Mouse (Mus musculus): ENCODE results near the gene Nav1. TPM values are rescaled to one million over a fixed set of nuclear protein-coding genes. Genes with fewer than 3 reads are reported as not detected.

The Nav1 gene
- polyA plus RNA-seq, 1 experiment from 2014 or later: 13.6 TPM

DNA sequence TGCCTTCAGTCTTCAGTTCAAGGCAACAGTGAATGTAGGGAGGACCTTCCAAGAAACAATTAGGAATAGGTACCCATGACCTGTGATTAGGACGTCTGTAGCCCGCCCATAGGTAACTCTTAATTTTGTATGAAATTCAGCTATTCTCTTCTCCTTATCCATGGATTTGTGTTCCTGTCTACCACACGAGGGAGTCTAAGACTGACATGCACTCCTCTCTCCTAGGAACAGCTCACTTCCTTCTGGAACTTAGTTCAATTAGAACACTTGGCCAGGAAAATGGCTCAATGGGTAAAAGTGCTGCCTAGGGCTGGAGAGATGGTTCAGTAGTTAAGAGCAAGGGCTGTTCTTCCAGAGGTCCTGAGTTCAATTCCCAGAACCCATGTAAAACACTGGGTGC, 126.3 kb downstream of the Nav1 start:
- no peak for ATAC-seq (ENCODE audit: insufficient number of reproducible peaks, low FRiP score, low TSS enrichment, low read depth)
- 70% methylated on average over 3 of the region's 3 CpGs for WGBS

DNA sequence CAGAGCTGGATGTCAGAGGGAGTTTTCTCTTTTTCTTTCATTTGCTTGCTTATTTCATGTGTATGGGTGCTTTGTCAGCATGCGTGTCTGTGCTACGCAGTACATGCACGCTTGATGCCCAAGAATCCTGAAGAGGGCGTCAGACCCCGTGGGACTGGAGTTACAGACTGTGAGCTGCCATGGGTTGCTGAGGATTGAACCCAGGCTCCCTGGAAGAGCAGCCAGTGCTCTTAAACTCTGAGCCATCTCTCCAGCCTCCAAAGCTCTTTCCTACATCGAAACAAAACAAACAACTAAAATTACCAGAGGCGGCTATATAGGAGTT, 131.6 kb downstream of the Nav1 start:
- ATAC-seq (ENCODE audit: insufficient number of reproducible peaks, low FRiP score, low TSS enrichment, low read depth): no peak
- Histone ChIP-seq H3K9ac (no peak overlapping the region), H3K27me3 (no peaks in the 10 kb centered on the region), H3K9me3 (replicated peaks) (no peaks in the 10 kb centered on the region), H3K4me1 (peaks cover 6% of the 10 kb centered on the region; the same call in 1 of the 2 replicates), H3K27ac (replicated peaks) (no peak overlapping the region), H3K36me3 (peaks cover 5% of the 10 kb centered on the region), H3K4me2 (replicated peaks) (no peak overlapping the region), H3K4me3 (replicated peaks) (no peak overlapping the region)
- WGBS: 69% methylated on average over 7 of the region's 7 CpGs

More for the DNA sequence above, 126.3 kb downstream of the Nav1 start:
- no peaks in the 10 kb centered on the region for H3K27me3 ChIP-seq
- no peak overlapping the region for H3K9ac ChIP-seq
- H3K4me1 ChIP-seq: 0 out of 2 replicates have a peak, but pooled peaks cover 3% of the 10 kb centered on the region
- H3K27ac ChIP-seq (replicated peaks): no peak overlapping the region
- no peak overlapping the region for H3K4me3 ChIP-seq (replicated peaks)
- H3K36me3 ChIP-seq: no peaks in the 10 kb centered on the region
- H3K9me3 ChIP-seq (replicated peaks): no peaks in the 10 kb centered on the region
- no peak overlapping the region for H3K4me2 ChIP-seq (replicated peaks)

DNA sequence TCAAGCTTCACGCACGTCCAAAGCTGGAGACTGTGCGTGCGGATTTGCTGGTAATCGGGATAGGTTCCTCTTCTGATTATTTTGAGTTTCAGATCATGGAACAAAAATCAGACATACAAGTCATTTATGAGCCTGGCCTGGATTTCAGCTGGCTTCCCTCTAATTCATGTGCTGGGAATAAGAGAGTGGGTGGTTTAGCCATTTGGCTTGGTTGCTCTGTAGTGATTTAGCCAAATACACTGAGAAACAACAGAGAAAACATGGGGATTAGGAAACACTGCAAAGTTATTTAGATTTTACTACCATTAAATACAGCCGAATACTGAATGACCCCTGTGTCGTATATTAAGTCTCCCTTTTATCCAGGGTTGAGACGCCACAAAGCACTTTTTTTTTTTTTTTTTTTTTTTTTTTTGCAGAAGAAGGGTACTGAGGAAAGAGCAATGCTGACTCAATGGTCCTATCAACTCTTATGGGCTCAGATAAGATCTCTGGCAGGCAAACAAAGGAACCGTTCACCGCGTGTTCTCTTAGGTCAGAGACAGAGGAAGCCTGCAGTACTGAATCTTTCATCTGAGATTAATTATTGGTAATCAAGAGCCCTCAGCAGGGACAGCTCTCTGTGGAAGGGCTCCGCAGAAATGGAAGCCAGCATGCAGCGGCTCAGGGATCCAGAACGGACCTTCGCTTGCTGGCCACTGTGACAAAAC, 132.1 kb downstream of the Nav1 start:
- H3K4me1 ChIP-seq: peaks cover 6% of the 10 kb centered on the region; the same call in 1 of the 2 replicates
- no peaks in the 10 kb centered on the region for H3K27me3 ChIP-seq
- H3K9ac ChIP-seq: no peak overlapping the region
- H3K9me3 ChIP-seq (replicated peaks): no peaks in the 10 kb centered on the region
- peaks cover 10% of the 10 kb centered on the region for H3K36me3 ChIP-seq
- H3K27ac ChIP-seq (replicated peaks): no peak overlapping the region
- ATAC-seq (ENCODE audit: insufficient number of reproducible peaks, low FRiP score, low TSS enrichment, low read depth): no peak
- WGBS: 48% methylated on average over 15 of the region's 15 CpGs
- no peak overlapping the region for H3K4me2 ChIP-seq (replicated peaks)
- H3K4me3 ChIP-seq (replicated peaks): no peak overlapping the region

DNA sequence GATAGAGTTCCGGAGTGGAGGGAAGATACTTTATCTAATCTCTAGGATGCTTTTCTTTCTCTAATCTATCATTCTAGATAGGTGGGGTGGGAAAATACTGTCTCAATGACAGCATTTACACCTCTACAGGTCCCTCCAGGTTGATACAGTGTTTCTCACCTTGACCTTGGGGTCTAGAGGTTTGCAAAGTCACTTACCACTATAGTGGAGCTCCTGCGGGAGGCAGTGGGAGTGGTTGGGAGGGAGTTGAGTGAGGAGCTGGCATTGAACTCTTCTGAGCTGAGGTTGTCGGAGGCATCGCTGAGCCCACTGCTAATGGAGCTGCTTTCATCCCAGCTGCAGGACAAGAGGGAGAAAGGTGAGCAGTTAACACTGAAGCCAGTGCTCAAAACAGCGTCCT, 134.6 kb downstream of the Nav1 start:
- H3K9me3 ChIP-seq (replicated peaks): no peaks in the 10 kb centered on the region
- H3K27me3 ChIP-seq: no peaks in the 10 kb centered on the region
- no peak overlapping the region for H3K4me3 ChIP-seq (replicated peaks)
- peaks cover 29% of the 10 kb centered on the region for H3K36me3 ChIP-seq
- H3K4me2 ChIP-seq (replicated peaks): no peak overlapping the region
- no peak overlapping the region for H3K9ac ChIP-seq
- 64% methylated on average over 5 of the region's 5 CpGs for WGBS
- no peak for ATAC-seq (ENCODE audit: insufficient number of reproducible peaks, low FRiP score, low TSS enrichment, low read depth)
- H3K4me1 ChIP-seq: peaks cover 6% of the 10 kb centered on the region; the same call in 1 of the 2 replicates
- H3K27ac ChIP-seq (replicated peaks): no peak overlapping the region

DNA sequence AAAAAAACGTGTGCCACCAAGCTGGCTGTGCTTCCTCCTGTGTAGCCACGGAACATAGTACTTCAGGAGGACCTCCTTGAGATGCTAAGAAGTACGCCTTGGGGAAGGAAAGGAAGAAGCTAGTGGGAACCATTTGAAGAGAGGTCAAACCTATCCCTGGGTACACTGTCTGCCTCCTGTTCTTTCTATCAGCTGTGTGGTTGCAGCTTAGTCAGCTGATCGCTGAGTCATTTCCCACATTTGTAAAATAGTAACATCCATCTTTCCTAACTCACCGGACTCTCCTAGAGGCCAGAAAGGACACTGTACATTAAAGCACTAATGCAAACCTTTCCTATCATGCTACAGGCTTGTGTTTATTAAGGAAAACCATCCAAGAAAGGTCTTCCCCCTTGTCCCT, 135.4 kb downstream of the Nav1 start:
- WGBS: 67% methylated on average over 5 of the region's 5 CpGs
- Histone ChIP-seq H3K36me3 (peaks cover 37% of the 10 kb centered on the region), H3K27me3 (no peaks in the 10 kb centered on the region), H3K27ac (replicated peaks) (no peak overlapping the region), H3K4me2 (replicated peaks) (no peak overlapping the region), H3K9ac (no peak overlapping the region), H3K4me1 (peaks cover 6% of the 10 kb centered on the region; the same call in 1 of the 2 replicates), H3K9me3 (replicated peaks) (no peaks in the 10 kb centered on the region), H3K4me3 (replicated peaks) (no peak overlapping the region)
- no peak for ATAC-seq (ENCODE audit: insufficient number of reproducible peaks, low FRiP score, low TSS enrichment, low read depth)

DNA sequence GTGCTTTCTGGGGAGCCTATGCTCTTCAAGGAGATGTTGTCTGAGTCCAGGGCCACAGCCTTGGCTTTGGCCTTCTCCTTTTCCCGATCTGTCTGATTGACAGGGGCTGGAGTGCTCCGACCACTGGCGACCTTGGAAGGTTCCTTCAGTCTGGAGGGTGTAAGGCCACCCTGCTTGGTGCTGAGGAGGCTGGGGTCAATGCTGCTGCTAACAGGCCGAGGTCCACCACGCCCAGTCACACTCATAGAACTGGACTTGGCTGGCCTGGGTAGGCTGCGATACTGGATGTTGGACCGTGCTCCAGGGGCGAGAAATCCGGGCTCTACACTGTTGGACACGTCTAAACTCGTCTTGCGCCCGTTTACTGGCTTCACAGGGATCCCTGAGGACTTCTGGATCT, 136.5 kb downstream of the Nav1 start:
- Histone ChIP-seq H3K4me3 (replicated peaks) (no peak overlapping the region), H3K36me3 (peaks cover 39% of the 10 kb centered on the region)
- no peak for ATAC-seq (ENCODE audit: insufficient number of reproducible peaks, low FRiP score, low TSS enrichment, low read depth)

DNA sequence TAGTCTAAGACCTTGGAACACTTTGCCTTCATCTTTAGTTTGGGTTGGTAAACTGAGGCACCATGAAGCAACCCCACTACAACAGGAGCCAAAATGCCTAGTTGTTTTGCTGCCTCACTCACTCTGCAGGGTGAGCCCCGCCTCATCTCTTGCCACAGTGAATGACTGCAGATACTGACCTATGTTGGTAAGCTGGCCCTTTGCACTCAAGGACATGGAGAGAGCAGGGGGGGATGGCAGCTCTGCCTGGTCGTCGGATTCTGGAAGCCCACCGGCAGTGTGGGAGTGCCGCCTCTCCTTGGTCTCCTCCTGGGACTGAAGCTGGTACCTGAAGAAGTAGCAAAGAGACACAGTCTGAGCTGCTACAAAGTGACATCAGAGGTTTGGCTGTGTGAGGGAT, 139.6 kb downstream of the Nav1 start:
- no peaks in the 10 kb centered on the region for H3K9me3 ChIP-seq (replicated peaks)
- H3K36me3 ChIP-seq: peaks cover 51% of the 10 kb centered on the region
- ATAC-seq (ENCODE audit: insufficient number of reproducible peaks, low FRiP score, low TSS enrichment, low read depth): no peak
- H3K4me2 ChIP-seq (replicated peaks): no peak overlapping the region
- H3K27me3 ChIP-seq: no peaks in the 10 kb centered on the region
- H3K4me3 ChIP-seq (replicated peaks): no peak overlapping the region
- H3K4me1 ChIP-seq: peaks cover 6% of the 10 kb centered on the region; the same call in 1 of the 2 replicates
- no peak overlapping the region for H3K9ac ChIP-seq
- no peak overlapping the region for H3K27ac ChIP-seq (replicated peaks)
- WGBS: 88% methylated on average over 5 of the region's 5 CpGs

More for the DNA sequence above, 136.5 kb downstream of the Nav1 start:
- 83% methylated on average over 13 of the region's 13 CpGs for WGBS
- no peak overlapping the region for H3K27ac ChIP-seq (replicated peaks)
- H3K9me3 ChIP-seq (replicated peaks): no peaks in the 10 kb centered on the region
- no peak overlapping the region for H3K4me2 ChIP-seq (replicated peaks)
- no peaks in the 10 kb centered on the region for H3K27me3 ChIP-seq
- H3K9ac ChIP-seq: no peak overlapping the region
- peaks cover 4% of the 10 kb centered on the region; the same call in 1 of the 2 replicates for H3K4me1 ChIP-seq

DNA sequence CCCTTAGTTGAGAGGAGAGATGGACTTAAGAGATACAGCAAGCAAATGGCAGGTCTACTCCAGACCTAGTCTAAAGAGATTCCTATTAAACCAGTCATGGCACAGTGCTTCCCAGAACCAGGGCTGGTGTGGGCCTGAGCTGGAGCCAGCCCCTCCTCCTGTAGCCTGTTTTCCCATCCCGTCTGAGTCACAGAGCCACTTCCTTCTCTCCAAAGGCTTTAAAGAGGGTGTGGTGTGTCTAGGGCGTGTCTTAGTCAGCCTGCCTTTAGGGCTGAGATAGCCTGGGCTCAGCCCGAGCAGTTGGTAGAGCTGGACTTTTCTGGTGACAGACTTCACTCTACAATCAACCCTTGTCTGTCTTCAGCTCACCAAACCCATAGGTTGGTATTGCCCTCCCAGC, 140.2 kb downstream of the Nav1 start:
- H3K27me3 ChIP-seq: no peaks in the 10 kb centered on the region
- H3K4me2 ChIP-seq (replicated peaks): no peak overlapping the region
- H3K27ac ChIP-seq (replicated peaks): no peak overlapping the region
- H3K36me3 ChIP-seq: peaks cover 51% of the 10 kb centered on the region
- no peaks in the 10 kb centered on the region for H3K9me3 ChIP-seq (replicated peaks)
- H3K4me1 ChIP-seq: peaks cover 6% of the 10 kb centered on the region; the same call in 1 of the 2 replicates
- WGBS: 58% methylated on average over 3 of the region's 3 CpGs
- H3K9ac ChIP-seq: no peak overlapping the region
- H3K4me3 ChIP-seq (replicated peaks): no peak overlapping the region
- ATAC-seq (ENCODE audit: insufficient number of reproducible peaks, low FRiP score, low TSS enrichment, low read depth): no peak

DNA sequence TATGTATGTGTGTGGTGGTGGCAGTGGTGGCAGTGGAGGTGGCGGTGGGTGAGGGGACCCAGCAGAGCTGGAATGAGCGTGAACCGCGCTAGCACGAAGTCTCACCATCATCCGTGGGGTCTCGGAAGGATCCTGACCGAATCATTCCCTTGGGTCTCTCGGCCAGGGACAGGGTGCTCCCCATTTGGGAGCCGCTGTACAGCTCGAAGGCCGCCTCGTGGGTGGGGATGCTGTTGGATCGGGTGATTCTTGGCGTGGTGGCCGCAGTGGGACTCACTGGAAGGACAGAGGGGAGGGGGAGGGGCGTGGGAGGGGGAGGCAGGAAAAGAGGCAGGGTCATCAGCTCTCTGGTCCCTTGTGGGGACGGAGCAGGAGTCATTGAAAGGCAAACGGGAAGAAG, 141.4 kb downstream of the Nav1 start:
- H3K9ac ChIP-seq: no peak overlapping the region
- no peaks in the 10 kb centered on the region for H3K27me3 ChIP-seq
- H3K4me2 ChIP-seq (replicated peaks): no peak overlapping the region
- 89% methylated on average over 19 of the region's 19 CpGs for WGBS
- peaks cover 6% of the 10 kb centered on the region; the same call in 1 of the 2 replicates for H3K4me1 ChIP-seq
- H3K4me3 ChIP-seq (replicated peaks): no peak overlapping the region
- no peak for ATAC-seq (ENCODE audit: insufficient number of reproducible peaks, low FRiP score, low TSS enrichment, low read depth)
- H3K9me3 ChIP-seq (replicated peaks): no peaks in the 10 kb centered on the region
- peaks cover 48% of the 10 kb centered on the region for H3K36me3 ChIP-seq
- no peak overlapping the region for H3K27ac ChIP-seq (replicated peaks)

DNA sequence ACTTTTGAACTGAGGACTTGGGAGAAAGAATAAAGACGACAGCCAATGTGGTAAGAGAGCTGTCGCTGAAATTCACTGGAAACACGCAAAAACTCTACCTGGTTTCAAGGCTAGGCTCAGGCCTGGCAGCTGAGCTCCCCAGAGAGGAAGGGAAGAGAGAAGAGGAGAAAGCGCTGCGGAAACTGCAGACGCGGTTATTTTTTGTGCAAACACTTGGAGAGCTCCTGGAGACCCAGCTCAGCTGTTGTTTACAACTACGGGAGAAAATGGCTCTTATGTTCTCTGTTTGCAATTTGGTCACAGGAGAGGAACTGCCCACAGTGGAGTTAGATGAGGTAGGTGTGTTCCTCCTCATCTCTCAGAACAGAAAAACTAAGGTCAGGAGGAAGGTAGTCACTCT, 144.4 kb downstream of the Nav1 start:
- Histone ChIP-seq H3K27ac (replicated peaks) (0 out of 2 replicates have a peak overlapping the region, but pooled peaks have one; percentile 22), H3K4me3 (replicated peaks) (no peak overlapping the region), H3K4me2 (replicated peaks) (no peak overlapping the region), H3K9me3 (replicated peaks) (no peaks in the 10 kb centered on the region), H3K27me3 (no peaks in the 10 kb centered on the region), H3K9ac (no peak overlapping the region), H3K4me1 (peaks cover 6% of the 10 kb centered on the region; the same call in 1 of the 2 replicates), H3K36me3 (peaks cover 49% of the 10 kb centered on the region)
- 64% methylated on average over 8 of the region's 8 CpGs for WGBS
- no peak for ATAC-seq (ENCODE audit: insufficient number of reproducible peaks, low FRiP score, low TSS enrichment, low read depth)

DNA sequence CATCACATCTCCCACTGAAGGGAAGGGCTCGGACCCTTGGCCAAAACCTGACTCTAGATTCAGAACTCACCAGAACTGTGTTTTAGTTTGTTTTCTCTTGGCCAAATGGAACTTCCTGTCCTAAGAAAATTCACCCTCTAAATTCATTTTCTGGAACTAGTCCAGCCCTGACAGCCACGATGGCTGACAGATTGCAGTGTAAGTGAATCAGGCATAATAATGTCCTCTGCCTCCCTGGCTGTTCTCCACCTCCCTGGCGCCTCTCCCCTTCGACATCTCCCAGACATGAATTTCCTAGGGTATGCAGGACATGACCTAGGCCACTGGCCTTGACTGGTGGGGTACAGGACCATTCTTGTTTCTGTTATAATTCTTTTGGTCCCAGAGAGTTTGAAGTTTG, 144.8 kb downstream of the Nav1 start:
- Histone ChIP-seq H3K27ac (replicated peaks) (0 out of 2 replicates have a peak overlapping the region, but pooled peaks have one; percentile 22), H3K4me1 (peaks cover 6% of the 10 kb centered on the region; the same call in 1 of the 2 replicates), H3K9me3 (replicated peaks) (no peaks in the 10 kb centered on the region), H3K9ac (no peak overlapping the region), H3K27me3 (no peaks in the 10 kb centered on the region), H3K4me2 (replicated peaks) (no peak overlapping the region), H3K36me3 (peaks cover 45% of the 10 kb centered on the region), H3K4me3 (replicated peaks) (no peak overlapping the region)
- no peak for ATAC-seq (ENCODE audit: insufficient number of reproducible peaks, low FRiP score, low TSS enrichment, low read depth)
- WGBS: 62% methylated on average over 4 of the region's 4 CpGs

Measured in embryonic facial prominence, embryonic 15.5 days (tissue).